Mouse (Mus musculus) E14TG2a.4 (cell line): ENCODE data around the gene Hoxa10.

Experiments used
- CTCF ChIP-seq: conservative IDR thresholded peaks from 2 replicates; pipeline ENCODE4 v1.5.1; 2014; ENCODE audit warnings: low read length
- NANOG ChIP-seq: IDR thresholded peaks from 2 replicates; pipeline ENCODE4 v1.6.1; 2014; ENCODE audit warnings: borderline replicate concordance, low read length, mixed read lengths
- POU5F1 ChIP-seq: IDR thresholded peaks from 2 replicates; pipeline ENCODE4 v1.6.1; 2014; ENCODE audit warnings: low read length, borderline replicate concordance

DNA sequence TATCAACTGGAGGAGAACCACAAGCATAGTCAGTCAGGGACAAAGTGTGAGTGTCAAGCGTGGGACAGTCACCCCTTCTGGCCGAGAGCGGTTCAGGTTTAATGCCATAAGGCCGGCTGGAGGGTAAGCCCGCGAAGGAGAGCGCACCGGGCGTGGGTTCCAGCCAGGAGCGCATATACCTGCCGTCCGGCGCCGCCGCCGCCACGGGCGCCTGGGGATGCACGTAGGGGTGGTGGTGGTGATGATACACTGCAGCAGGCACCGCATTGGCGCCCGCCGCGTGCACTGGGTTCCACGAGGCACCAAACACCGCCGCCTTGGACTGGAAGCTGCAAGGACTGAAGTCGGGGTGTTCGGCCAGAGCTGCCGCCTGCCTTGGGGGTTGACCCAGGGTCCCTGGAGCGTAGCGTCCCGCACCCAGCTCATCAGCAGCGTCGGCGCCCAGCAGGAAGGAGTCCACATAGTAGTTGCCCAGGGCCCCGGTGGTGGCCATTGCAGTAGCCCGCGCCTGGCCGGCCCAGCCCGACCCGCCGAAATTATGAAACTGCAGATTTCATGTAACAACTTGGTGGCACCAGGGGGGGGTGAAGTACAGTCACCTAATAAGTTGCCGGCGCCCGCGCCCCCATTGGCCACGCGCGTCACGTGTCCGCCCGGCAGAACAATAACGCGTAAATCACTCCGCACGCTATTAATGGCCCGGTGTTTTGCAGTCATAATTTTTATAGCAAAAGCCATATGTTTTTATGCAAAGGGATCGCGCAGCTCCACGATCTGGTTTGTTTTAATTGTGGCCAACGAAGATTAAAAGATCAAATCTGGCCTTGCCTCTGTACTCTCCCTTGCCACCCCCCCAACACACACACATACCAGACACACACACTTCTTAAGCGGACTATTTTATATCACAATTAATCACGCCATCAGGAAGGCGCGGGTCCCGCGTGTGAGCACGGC is 14.8 kb downstream of the Hoxa10 start:
- TF ChIP-seq NANOG, result no peak
- TF ChIP-seq CTCF, result no peak
- no peak for TF ChIP-seq POU5F1
